Mouse (Mus musculus): ENCODE measurements around the gene Hist1h2ag. TPM values are rescaled to one million over a fixed set of nuclear protein-coding genes. Genes with fewer than 3 reads are reported as not detected.

Hist1h2ag gene
- total and polyA plus RNA-seq, 2 experiments from 2014 or later: 4.8 to 193 TPM

- ATAC-seq: no peak
- Histone ChIP-seq H3K36me3 (ENCODE audit: insufficient read depth) (no peaks in the 10 kb centered on the region), H3K4me2 (ENCODE audit: low read depth) (no peak overlapping the region), H3K27me3 (ENCODE audit: insufficient read depth, low read length) (peaks cover 85% of the 10 kb centered on the region), H3K9ac (no peak overlapping the region), H3K9me3 (ENCODE audit: low read length) (no peaks in the 10 kb centered on the region), H3K4me3 (ENCODE audit: low read depth, low read length) (no peak overlapping the region), H3K4me1 (ENCODE audit: insufficient read depth) (0 out of 2 replicates have a peak, but pooled peaks cover 3% of the 10 kb centered on the region), H3K27ac (ENCODE audit: low read depth, low read length) (no peak overlapping the region)
- DNase-seq: no peak
- TF ChIP-seq CTCF (IDR thresholded peaks at IDR 0.05; ENCODE audit: low read depth): no peak
- 28% methylated on average over 3 of the region's 3 CpGs for WGBS
Observed at GRCm38 (mm10) chr13:21998412-21998811, 44.3 kb downstream of the Hist1h2ag start.

GRCm38 (mm10) chr13:21997821-21998220 lies 44.9 kb downstream of the Hist1h2ag start:
- Histone ChIP-seq H3K27ac (ENCODE audit: low read depth, low read length) (no peak overlapping the region), H3K4me2 (ENCODE audit: low read depth) (no peak overlapping the region), H3K9ac (no peak overlapping the region), H3K4me1 (ENCODE audit: insufficient read depth) (0 out of 2 replicates have a peak, but pooled peaks cover 3% of the 10 kb centered on the region), H3K4me3 (ENCODE audit: low read depth, low read length) (no peak overlapping the region), H3K27me3 (ENCODE audit: insufficient read depth, low read length) (peaks cover 82% of the 10 kb centered on the region), H3K36me3 (ENCODE audit: insufficient read depth) (no peaks in the 10 kb centered on the region), H3K9me3 (ENCODE audit: low read length) (no peaks in the 10 kb centered on the region)
- no peak for TF ChIP-seq CTCF (IDR thresholded peaks at IDR 0.05; ENCODE audit: low read depth)
- DNase-seq: no peak
- ATAC-seq: no peak
- 5% methylated on average over 4 of the region's 4 CpGs for WGBS

- peak; percentile 46 for DNase-seq
Observed at GRCm38 (mm10) chr13:21997201-21997820, 45.4 kb downstream of the Hist1h2ag start.

GRCm38 (mm10) chr13:21996840-21997185 lies 45.9 kb downstream of the Hist1h2ag start:
- Histone ChIP-seq H3K9me3 (ENCODE audit: low read length) (no peaks in the 10 kb centered on the region), H3K4me2 (ENCODE audit: low read depth) (peak overlapping the region; percentile 23; the same call in 1 of the 2 replicates), H3K27me3 (ENCODE audit: insufficient read depth, low read length) (peaks cover 74% of the 10 kb centered on the region), H3K4me1 (ENCODE audit: insufficient read depth) (0 out of 2 replicates have a peak, but pooled peaks cover 3% of the 10 kb centered on the region), H3K9ac (no peak overlapping the region), H3K36me3 (ENCODE audit: insufficient read depth) (no peaks in the 10 kb centered on the region), H3K4me3 (ENCODE audit: low read depth, low read length) (peak overlapping the region; percentile 16), H3K27ac (ENCODE audit: low read depth, low read length) (no peak overlapping the region)
- ATAC-seq: no peak
- 3% methylated on average over 13 of the region's 13 CpGs for whole genome bisulfite sequencing
- no peak for DNase-seq
- no peak for TF ChIP-seq CTCF (IDR thresholded peaks at IDR 0.05; ENCODE audit: low read depth)

More at GRCm38 (mm10) chr13:21997201-21997820, 45.4 kb downstream of the Hist1h2ag start:
- no peak for ATAC-seq
- Histone ChIP-seq H3K9ac (no peak overlapping the region), H3K36me3 (ENCODE audit: insufficient read depth) (no peaks in the 10 kb centered on the region), H3K9me3 (ENCODE audit: low read length) (no peaks in the 10 kb centered on the region), H3K4me2 (ENCODE audit: low read depth) (peak overlapping the region; percentile 23; the same call in 1 of the 2 replicates), H3K4me3 (ENCODE audit: low read depth, low read length) (peak overlapping the region; percentile 12; the same call in 1 of the 2 replicates), H3K4me1 (ENCODE audit: insufficient read depth) (0 out of 2 replicates have a peak, but pooled peaks cover 3% of the 10 kb centered on the region), H3K27ac (ENCODE audit: low read depth, low read length) (no peak overlapping the region), H3K27me3 (ENCODE audit: insufficient read depth, low read length) (peaks cover 79% of the 10 kb centered on the region)
- TF ChIP-seq CTCF (IDR thresholded peaks at IDR 0.05; ENCODE audit: low read depth): no peak
- 2% methylated on average over 21 of the region's 21 CpGs for WGBS

GRCm38 (mm10) chr13:21996101-21996839 lies 46.5 kb downstream of the Hist1h2ag start:
- Histone ChIP-seq H3K9me3 (ENCODE audit: low read length) (no peaks in the 10 kb centered on the region), H3K36me3 (ENCODE audit: insufficient read depth) (no peaks in the 10 kb centered on the region), H3K27ac (ENCODE audit: low read depth, low read length) (no peak overlapping the region), H3K4me2 (ENCODE audit: low read depth) (peak overlapping the region; percentile 23; the same call in 1 of the 2 replicates), H3K9ac (no peak overlapping the region), H3K4me1 (ENCODE audit: insufficient read depth) (0 out of 2 replicates have a peak, but pooled peaks cover 3% of the 10 kb centered on the region), H3K27me3 (ENCODE audit: insufficient read depth, low read length) (peaks cover 69% of the 10 kb centered on the region), H3K4me3 (ENCODE audit: low read depth, low read length) (peak overlapping the region; percentile 16)
- peak; percentile 53 for DNase-seq
- TF ChIP-seq CTCF (IDR thresholded peaks at IDR 0.05; ENCODE audit: low read depth): no peak
- no peak; the same call in 1 of the 2 replicates for ATAC-seq
- 3% methylated on average over 12 of the region's 12 CpGs for WGBS

GRCm38 (mm10) chr13:21995331-21995914 lies 47.3 kb downstream of the Hist1h2ag start:
- H3K9me3 ChIP-seq (ENCODE audit: low read length): no peaks in the 10 kb centered on the region
- peaks cover 61% of the 10 kb centered on the region for H3K27me3 ChIP-seq (ENCODE audit: insufficient read depth, low read length)
- H3K4me2 ChIP-seq (ENCODE audit: low read depth): peak overlapping the region; percentile 29
- no peak overlapping the region for H3K9ac ChIP-seq
- under 1% methylated on average over 21 of the region's 21 CpGs for WGBS
- no peak overlapping the region for H3K4me3 ChIP-seq (ENCODE audit: low read depth, low read length)
- DNase-seq: peak; percentile 63
- TF ChIP-seq CTCF (IDR thresholded peaks at IDR 0.05; ENCODE audit: low read depth): no peak
- no peak for ATAC-seq
- no peak overlapping the region for H3K27ac ChIP-seq (ENCODE audit: low read depth, low read length)
- H3K36me3 ChIP-seq (ENCODE audit: insufficient read depth): no peaks in the 10 kb centered on the region
- 0 out of 2 replicates have a peak, but pooled peaks cover 3% of the 10 kb centered on the region for H3K4me1 ChIP-seq (ENCODE audit: insufficient read depth)

All from forebrain, postnatal 0 days (tissue).